Mouse (Mus musculus) midbrain, embryonic 16.5 days (tissue): ENCODE data around the gene Myo1a. TPM values are rescaled to one million over a fixed set of nuclear protein-coding genes. Genes with fewer than 3 reads are reported as not detected.
A peak's percentile ranks its signal among the peaks of the same experiment; 100 is the strongest.
"Not testable (repeated sequence)": the region's sequence is repeated elsewhere in the genome, so short reads cannot be mapped to it uniquely, and the experiment has no call there.

ENCODE experiments used
- ATAC-seq: fragments of 200-750 bp; cut with Nextera tagmentation; 2 replicates; pipeline ENCODE4 v1.8.0; 2017; ENCODE audit warnings: moderate TSS enrichment
- H3K27ac ChIP-seq: fragments of 300-500 bp; sonication (generic); 2 replicates; pipeline ENCODE4 v1.5.1; 2014; ENCODE audit warnings: mild to moderate bottlenecking, low read length, mixed read lengths
- H3K27me3 ChIP-seq: fragments of 300-500 bp; sonication (generic); 2 replicates; pipeline ENCODE4 v1.6.1; 2014; ENCODE audit warnings: low read depth, low read length, mixed read lengths; ENCODE audit not compliant: control insufficient read depth, insufficient read depth
- H3K36me3 ChIP-seq: fragments of 300-500 bp; sonication (generic); 2 replicates; pipeline ENCODE4 v1.6.1; 2014; ENCODE audit warnings: mild to moderate bottlenecking, low read length, moderate library complexity, mixed read lengths; ENCODE audit not compliant: control insufficient read depth, insufficient read depth
- H3K4me1 ChIP-seq: fragments of 300-500 bp; sonication (generic); 2 replicates; pipeline ENCODE4 v1.6.1; 2014; ENCODE audit warnings: mild to moderate bottlenecking, low read length, mixed read lengths; ENCODE audit not compliant: control insufficient read depth, insufficient read depth
- H3K4me2 ChIP-seq: fragments of 300-500 bp; sonication (generic); 2 replicates; pipeline ENCODE4 v1.6.1; 2014; ENCODE audit warnings: mild to moderate bottlenecking, low read length, mixed read lengths
- H3K4me3 ChIP-seq: fragments of 300-500 bp; sonication (generic); 2 replicates; pipeline ENCODE4 v1.5.1; 2014; ENCODE audit warnings: low read depth, mild to moderate bottlenecking, low read length, moderate library complexity, mixed read lengths
- H3K9ac ChIP-seq: fragments of 300-500 bp; sonication (generic); 2 replicates; pipeline ENCODE4 v1.6.1; 2014; ENCODE audit warnings: low read depth, low read length, mixed read lengths
- H3K9me3 ChIP-seq: fragments of 300-500 bp; sonication (generic); replicated peaks from 2 replicates; pipeline ENCODE4 v1.6.1; 2014; ENCODE audit warnings: mild to moderate bottlenecking, low read length, mixed read lengths; ENCODE audit not compliant: control insufficient read depth, poor library complexity, severe bottlenecking
- WGBS: fragments of 180-500 bp; shearing (Covaris S2); extraction: QIAGEN DNeasy Blood & Tissue Kit; methylation state at CpG from one replicate; pipeline ENCODE4 v1.1.7; 2014; 5-methylcytosine and 5-hydroxymethylcytosine counted together
- polyA plus RNA-seq: library from polyadenylated mRNA; unstranded; fragments of >200 nt; fragmentation: Nextera tagmentation; extraction: Ambion mirVana; gene quantifications from 2 replicates; pipeline ENCODE4 v1.2.1, GENCODE M21; 2015

Myo1a gene
- 0.60 and 0.93 TPM in 2 replicates for polyA plus RNA-seq

DNA sequence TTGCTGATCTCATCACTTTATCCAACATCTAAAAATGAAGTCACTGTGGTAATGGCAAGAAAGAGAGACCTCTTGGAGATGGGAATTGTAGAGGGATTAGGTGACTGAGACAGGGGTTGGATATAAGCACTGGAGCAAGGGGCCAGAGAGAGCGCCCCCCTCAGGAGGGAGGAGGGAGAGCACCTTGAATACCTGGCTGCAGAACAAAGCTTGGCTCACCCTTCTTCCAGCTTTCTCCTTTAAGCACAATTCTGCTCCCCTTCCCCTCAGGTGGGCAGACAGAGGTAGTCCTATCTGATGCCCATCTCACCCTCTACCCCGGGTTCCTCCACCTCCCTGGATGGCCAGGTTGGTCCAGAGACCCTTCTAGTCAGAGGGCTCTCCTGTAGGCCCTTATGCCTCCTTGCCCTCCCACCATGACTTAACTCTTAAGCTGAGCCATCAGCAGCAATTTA lies at the start of gene Myo1a:
Gene Myo1a (plus strand): TSS at position 405 of the 455 bp plus-strand sequence.
- WGBS: 81% methylated on average over 2 of the region's 2 CpGs
- no peaks in the 10 kb centered on the region for H3K36me3 ChIP-seq
- H3K4me3 ChIP-seq: no peak within 1 kb of the TSS
- no peak for ATAC-seq
- no peaks in the 10 kb centered on the region for H3K4me1 ChIP-seq
- no peaks in the 10 kb centered on the region for H3K27me3 ChIP-seq
- H3K4me2 ChIP-seq: no peak within 1 kb of the TSS
- no peak within 1 kb of the TSS for H3K9ac ChIP-seq
- H3K27ac ChIP-seq: no peak within 1 kb of the TSS
- no peaks in the 10 kb centered on the region for H3K9me3 ChIP-seq

- not testable (repeated sequence) for ATAC-seq, H3K4me2 ChIP-seq, H3K36me3 ChIP-seq, H3K9me3 ChIP-seq, H3K27ac ChIP-seq, H3K4me3 ChIP-seq, H3K9ac ChIP-seq
- Histone ChIP-seq H3K27me3 (peaks cover 16% of the 10 kb centered on the region), H3K4me1 (peaks cover 10% of the 10 kb centered on the region)
- 46% methylated on average over 6 of the region's 6 CpGs for WGBS
Measured at GRCm38 (mm10) chr10:127657617-127658016, 47.4 kb upstream of the Myo1a start.

- 29% methylated on average over 6 of the region's 6 CpGs for WGBS
- Histone ChIP-seq H3K4me3 (no peak overlapping the region), H3K4me2 (no peak overlapping the region), H3K9ac (no peak overlapping the region), H3K27me3 (peaks cover 21% of the 10 kb centered on the region), H3K36me3 (no peaks in the 10 kb centered on the region), H3K27ac (no peak overlapping the region), H3K9me3 (no peaks in the 10 kb centered on the region), H3K4me1 (peaks cover 11% of the 10 kb centered on the region)
- no peak for ATAC-seq
Measured at GRCm38 (mm10) chr10:127658076-127658475, 46.9 kb upstream of the Myo1a start.

DNA sequence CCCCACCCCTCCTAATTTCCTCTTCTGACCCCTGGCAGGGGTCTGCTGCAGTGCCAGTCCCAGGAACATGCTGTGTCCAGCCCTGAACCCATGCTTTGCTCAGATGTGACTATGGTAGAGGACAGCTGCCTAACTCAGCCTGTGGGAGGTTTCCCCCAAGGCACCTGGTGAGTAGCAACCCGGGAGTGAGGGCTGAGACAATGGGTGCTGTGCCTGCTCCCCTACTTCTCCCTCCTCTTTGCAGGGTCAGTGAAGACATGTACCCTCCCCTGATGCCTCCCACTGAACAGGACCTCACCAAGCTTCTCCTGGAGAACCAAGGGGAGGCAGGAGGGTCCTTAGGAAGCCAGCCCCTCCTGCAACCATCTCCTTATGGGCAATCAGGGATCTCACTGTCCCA lies 45.4 kb upstream of the Myo1a start:
- Histone ChIP-seq H3K27me3 (peaks cover 35% of the 10 kb centered on the region), H3K4me2 (no peak overlapping the region), H3K27ac (no peak overlapping the region), H3K36me3 (no peaks in the 10 kb centered on the region), H3K9ac (no peak overlapping the region), H3K4me3 (no peak overlapping the region), H3K4me1 (peaks cover 11% of the 10 kb centered on the region), H3K9me3 (no peaks in the 10 kb centered on the region)
- WGBS: 23% methylated on average over 1 of the region's 1 CpGs
- ATAC-seq: no peak

- ATAC-seq: no peak
- Histone ChIP-seq H3K4me1 (peaks cover 16% of the 10 kb centered on the region), H3K9ac (no peak overlapping the region), H3K36me3 (no peaks in the 10 kb centered on the region), H3K4me3 (no peak overlapping the region), H3K9me3 (no peaks in the 10 kb centered on the region), H3K27ac (no peak overlapping the region), H3K4me2 (peak overlapping the region; percentile 2; the same call in 1 of the 2 replicates), H3K27me3 (peaks cover 51% of the 10 kb centered on the region)
- 13% methylated on average over 14 of the region's 14 CpGs for WGBS
Measured at GRCm38 (mm10) chr10:127661291-127661914, 43.6 kb upstream of the Myo1a start.

DNA sequence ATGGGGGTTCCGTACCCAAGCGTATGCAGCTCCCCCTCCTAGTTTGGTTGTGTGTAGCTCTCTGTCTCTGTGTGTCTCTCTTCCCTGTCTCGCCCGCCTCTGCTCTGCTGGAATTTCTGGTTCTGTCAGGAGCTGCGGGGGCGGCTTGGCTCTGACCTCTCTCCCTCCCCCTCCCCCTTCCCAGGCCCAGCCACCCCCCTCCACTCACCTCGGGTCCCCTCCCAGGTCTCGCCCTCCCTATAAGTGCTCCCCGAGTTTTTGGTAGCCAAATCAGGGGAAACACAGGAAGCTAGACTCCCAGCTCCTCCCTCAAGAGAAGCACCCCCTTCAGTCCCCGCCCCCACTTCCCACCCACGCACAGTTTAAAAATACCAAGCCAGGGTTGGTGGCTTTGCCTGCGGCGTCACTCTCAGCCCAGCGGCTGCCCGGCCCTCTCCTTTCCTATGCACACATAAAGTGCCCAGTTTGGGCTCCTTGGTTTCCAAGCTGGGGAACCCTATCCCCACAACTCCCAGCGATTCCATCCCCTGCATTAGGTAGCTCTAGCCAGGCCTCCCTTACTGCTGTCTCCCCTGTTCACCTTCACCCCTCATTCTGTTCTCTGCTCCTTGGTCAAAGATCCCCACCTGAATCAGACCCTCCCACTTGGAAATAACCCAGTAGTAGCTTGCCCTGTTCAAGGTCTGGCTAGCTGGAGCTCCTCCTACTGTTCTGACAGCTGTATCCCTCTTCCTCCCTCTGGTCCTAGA lies 42.9 kb upstream of the Myo1a start:
- Histone ChIP-seq H3K27me3 (peaks cover 57% of the 10 kb centered on the region), H3K27ac (no peak overlapping the region), H3K4me3 (no peak overlapping the region), H3K4me2 (peak overlapping the region; percentile 17; the same call in 1 of the 2 replicates), H3K9ac (no peak overlapping the region), H3K36me3 (no peaks in the 10 kb centered on the region), H3K4me1 (peaks cover 20% of the 10 kb centered on the region), H3K9me3 (no peaks in the 10 kb centered on the region)
- no peak for ATAC-seq
- 11% methylated on average over 14 of the region's 16 CpGs for WGBS

DNA sequence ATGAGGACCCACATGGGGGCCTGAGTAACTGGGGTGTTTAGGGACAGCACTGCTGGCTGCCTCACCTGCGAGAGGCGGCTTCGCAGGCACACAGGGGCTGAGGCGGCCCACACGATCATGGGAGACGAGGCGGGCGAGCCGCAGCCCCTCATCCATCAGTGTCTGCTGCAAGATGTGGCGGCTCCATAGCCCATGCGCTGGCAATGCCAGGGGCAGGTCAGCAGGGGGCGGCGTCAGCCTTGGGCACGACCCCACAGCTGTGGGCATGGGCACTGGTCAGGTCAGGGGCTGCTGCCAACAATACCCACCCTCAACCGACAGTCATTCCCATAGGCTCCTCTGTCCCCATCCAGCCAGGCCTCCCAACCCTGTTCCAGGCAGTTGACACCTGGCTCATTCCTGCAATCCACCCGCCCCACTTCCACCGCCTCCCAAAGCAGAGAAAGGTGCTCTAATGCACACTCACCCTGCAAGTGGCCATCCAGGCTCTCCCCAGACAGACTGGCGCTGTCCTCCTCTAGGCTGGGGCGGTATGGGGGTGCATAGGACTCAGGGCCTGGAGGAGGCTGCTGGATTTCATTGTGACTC lies 42.2 kb upstream of the Myo1a start:
- Histone ChIP-seq H3K4me2 (peak overlapping the region; percentile 17; the same call in 1 of the 2 replicates), H3K36me3 (no peaks in the 10 kb centered on the region), H3K9me3 (no peaks in the 10 kb centered on the region), H3K4me1 (peaks cover 21% of the 10 kb centered on the region), H3K9ac (no peak overlapping the region), H3K27me3 (peaks cover 62% of the 10 kb centered on the region), H3K4me3 (no peak overlapping the region), H3K27ac (no peak overlapping the region)
- 13% methylated on average over 19 of the region's 19 CpGs for WGBS
- no peak for ATAC-seq

DNA sequence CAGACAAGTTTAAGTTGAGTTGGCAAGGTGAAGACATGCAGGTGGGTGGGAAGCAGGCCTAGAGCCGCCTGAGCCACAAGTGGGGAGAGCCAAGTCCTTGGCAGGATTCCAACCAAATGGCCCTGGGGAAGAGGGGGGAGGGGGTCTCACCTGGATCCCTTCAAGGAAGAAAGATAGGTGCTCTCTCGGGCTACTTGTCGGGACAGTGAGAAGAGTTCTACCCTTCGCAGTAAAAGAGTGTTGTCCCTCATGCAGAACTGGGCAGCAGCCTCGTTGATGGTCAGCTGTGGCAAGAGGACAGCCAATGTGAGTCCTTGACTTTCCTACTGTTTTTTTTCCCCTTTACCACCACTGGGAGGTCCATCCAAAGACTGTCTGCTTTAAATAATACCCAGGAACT lies 41.4 kb upstream of the Myo1a start:
- no peak overlapping the region for H3K27ac ChIP-seq
- no peaks in the 10 kb centered on the region for H3K36me3 ChIP-seq
- peaks cover 27% of the 10 kb centered on the region for H3K4me1 ChIP-seq
- H3K4me2 ChIP-seq: no peak overlapping the region
- H3K27me3 ChIP-seq: peaks cover 65% of the 10 kb centered on the region
- ATAC-seq: no peak
- 29% methylated on average over 5 of the region's 5 CpGs for WGBS
- no peak overlapping the region for H3K4me3 ChIP-seq
- H3K9me3 ChIP-seq: no peaks in the 10 kb centered on the region
- no peak overlapping the region for H3K9ac ChIP-seq

DNA sequence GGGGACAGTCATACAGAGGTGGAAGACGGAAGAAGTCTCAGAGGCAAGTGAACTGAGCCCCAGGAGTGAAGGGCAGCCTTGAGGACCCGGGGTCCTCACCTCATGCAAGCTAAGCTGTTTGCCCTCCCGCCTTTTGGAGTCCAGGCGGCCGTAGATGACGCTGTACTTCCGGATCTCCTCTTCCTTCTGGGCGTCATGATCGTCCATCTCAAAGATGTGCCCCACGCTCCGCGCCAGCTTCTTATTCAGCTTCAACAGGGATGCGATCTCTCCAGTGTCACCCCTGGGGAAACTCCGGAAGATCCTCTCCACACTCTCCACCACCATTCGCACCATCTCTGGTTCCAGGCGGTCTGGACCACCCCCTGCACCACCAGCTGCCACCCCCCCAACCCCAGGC lies 40.8 kb upstream of the Myo1a start:
- Histone ChIP-seq H3K9ac (no peak overlapping the region), H3K4me3 (no peak overlapping the region), H3K4me1 (peaks cover 30% of the 10 kb centered on the region), H3K27me3 (peaks cover 66% of the 10 kb centered on the region), H3K27ac (no peak overlapping the region), H3K36me3 (no peaks in the 10 kb centered on the region), H3K4me2 (no peak overlapping the region), H3K9me3 (no peaks in the 10 kb centered on the region)
- 11% methylated on average over 16 of the region's 16 CpGs for WGBS
- ATAC-seq: no peak
